22 mouse cellular contexts compared by ENCODE assay signal in genomic region chr7:110651091-110651490, GRCm38 (mm10). TPM values are rescaled to one million over a fixed set of nuclear protein-coding genes. Genes with fewer than 3 reads are reported as not detected.
DNase-seq lines count a peak whose midpoint lies in the region; ATAC-seq lines count a peak whose summit lies in the region.
"Had no signal": no experiment of that assay in that cellular context is flagged by ENCODE, and none has a peak within 500 bp of the region (broad histone marks: within the 10 kb centered on the region; RNA-seq: fewer than 3 reads in every experiment).

No protein-coding gene starts in this region.

- H3K27me3 ChIP-seq in kidney, embryonic 14.5 days (ENCODE audit: control insufficient read depth, insufficient read depth, low read length): no peaks in the 10 kb centered on the region
- H3K27me3 ChIP-seq in kidney, embryonic 16.5 days (ENCODE audit: insufficient read depth, low read length): no peaks in the 10 kb centered on the region
- H3K27me3 ChIP-seq: forebrain, embryonic 13.5 days; limb, embryonic 13.5 days; liver, embryonic 15.5 days; stomach, embryonic 15.5 days had no signal

- no peak overlapping the region for H3K4me3 ChIP-seq in kidney, embryonic 14.5 days (ENCODE audit: low read length)
- no peak overlapping the region for H3K4me3 ChIP-seq in kidney, embryonic 16.5 days (ENCODE audit: low read length)
- H3K4me3 ChIP-seq: embryonic facial prominence, embryonic 10.5 days; forebrain, embryonic 13.5 days; limb, embryonic 13.5 days; liver, embryonic 15.5 days; stomach, embryonic 15.5 days had no signal

- no peaks in the 10 kb centered on the region for H3K4me1 ChIP-seq in kidney, embryonic 14.5 days (ENCODE audit: control insufficient read depth, insufficient read depth, low read length)
- peaks cover 16% of the 10 kb centered on the region for H3K4me1 ChIP-seq in kidney, embryonic 16.5 days (ENCODE audit: insufficient read depth, low read length)
- H3K4me1 ChIP-seq: embryonic facial prominence, embryonic 10.5 days; forebrain, embryonic 13.5 days; limb, embryonic 13.5 days; liver, embryonic 15.5 days had no signal

- peaks cover 6% of the 10 kb centered on the region for H3K9me3 ChIP-seq in kidney, embryonic 14.5 days (ENCODE audit: control insufficient read depth, low read length)
- peaks cover 5% of the 10 kb centered on the region; the same call in 1 of the 2 replicates for H3K9me3 ChIP-seq in kidney, embryonic 16.5 days (ENCODE audit: low read length)
- H3K9me3 ChIP-seq: limb, embryonic 13.5 days; liver, embryonic 15.5 days; stomach, embryonic 15.5 days had no signal

- 72% methylated on average over 6 of the region's 6 CpGs for WGBS in kidney, embryonic 14.5 days
- 63% methylated on average over 6 of the region's 6 CpGs for WGBS in kidney, embryonic 16.5 days

- H3K36me3 ChIP-seq in kidney, embryonic 14.5 days (ENCODE audit: control insufficient read depth, insufficient read depth, low read length): no peaks in the 10 kb centered on the region
- H3K36me3 ChIP-seq in kidney, embryonic 16.5 days (ENCODE audit: insufficient read depth, low read length): no peaks in the 10 kb centered on the region
- H3K36me3 ChIP-seq: embryonic facial prominence, embryonic 10.5 days; limb, embryonic 13.5 days; liver, embryonic 15.5 days; stomach, embryonic 15.5 days had no signal

- no peak overlapping the region for H3K9ac ChIP-seq in kidney, embryonic 14.5 days (ENCODE audit: low read depth, low read length)
- no peak overlapping the region for H3K9ac ChIP-seq in kidney, embryonic 16.5 days (replicated peaks; ENCODE audit: low read length)
- H3K9ac ChIP-seq: forebrain, embryonic 13.5 days; limb, embryonic 13.5 days; liver, embryonic 15.5 days; stomach, embryonic 15.5 days had no signal

- no peak for ATAC-seq in kidney, embryonic 14.5 days (ENCODE audit: low FRiP score, low TSS enrichment)
- ATAC-seq in kidney, embryonic 16.5 days (ENCODE audit: low FRiP score, low TSS enrichment): no peak
- ATAC-seq in erythroid progenitor cell, adult 5-6 weeks (replicated peaks; ENCODE audit: low FRiP score, poor library complexity, severe bottlenecking): no peak
- ATAC-seq: forebrain, embryonic 13.5 days; hindbrain, embryonic 16.5 days had no signal

- DNase-seq in kidney, adult 11 months: peak; percentile 65
- DNase-seq in 3T3-L1 (ENCODE audit: low read depth, low spot score): peak; percentile 93
- peak; percentile 86 for DNase-seq in NIH3T3 (ENCODE audit: low read depth)
- DNase-seq in embryo, embryonic 10.5 days (ENCODE audit: low spot score): no peak
- no peak for DNase-seq in thymus, postnatal 10 days (ENCODE audit: low spot score in 2 of 2)
- DNase-seq: cerebellum, adult 8-10 months; gastrocnemius, postnatal 14 days; heart, adult 18-20 months; lung, postnatal 14 days; right cerebral cortex, postnatal 25 days; thymus, postnatal 14 days had no signal

- H3K27ac ChIP-seq in kidney, embryonic 14.5 days (ENCODE audit: low read depth, low read length): no peak overlapping the region
- H3K27ac ChIP-seq in kidney, embryonic 16.5 days (ENCODE audit: low read length): peak overlapping the region; percentile 20; the same call in 1 of the 2 replicates
- H3K27ac ChIP-seq: embryonic facial prominence, embryonic 10.5 days; forebrain, embryonic 13.5 days; kidney, postnatal 0 days; limb, embryonic 13.5 days; liver, embryonic 15.5 days; stomach, embryonic 15.5 days had no signal

- no peak overlapping the region for H3K4me2 ChIP-seq in kidney, embryonic 14.5 days (replicated peaks; ENCODE audit: low read depth, low read length)
- H3K4me2 ChIP-seq in kidney, embryonic 16.5 days (replicated peaks; ENCODE audit: low read depth, low read length): no peak overlapping the region
- H3K4me2 ChIP-seq: forebrain, embryonic 13.5 days; limb, embryonic 13.5 days; liver, embryonic 15.5 days; stomach, embryonic 15.5 days had no signal

RNA-seq across cellular contexts. Expression of gene Adm, which starts 23.6 kb away (rescaled TPM):
- polyA plus RNA-seq in kidney, embryonic 14.5 days (2014; fragmentation: Nextera tagmentation; extraction: Ambion mirVana): 4.2 and 5.0 TPM in 2 replicates
- 10.1 and 11.4 TPM in 2 replicates for polyA plus RNA-seq in kidney, embryonic 16.5 days (2015; fragmentation: Nextera tagmentation; extraction: Ambion mirVana)
- total RNA-seq in erythroid progenitor cell, adult 5-6 weeks (2015; ENCODE audit: low replicate concordance): not detected in 2 replicates
- total RNA-seq in erythroid progenitor cell, adult 5-6 weeks (2017; ENCODE audit: low replicate concordance): not detected in 2 replicates
- total RNA-seq: hematopoietic stem cell, adult 5-6 weeks had no signal

RNA-seq across cellular contexts. Expression of gene Sbf2, which starts 36.4 kb away (rescaled TPM):
- polyA plus RNA-seq in kidney, embryonic 14.5 days (2014; fragmentation: Nextera tagmentation; extraction: Ambion mirVana): 29.6 and 44.6 TPM in 2 replicates
- polyA plus RNA-seq in kidney, embryonic 16.5 days (2015; fragmentation: Nextera tagmentation; extraction: Ambion mirVana): 32.1 and 36.7 TPM in 2 replicates
- total RNA-seq in erythroid progenitor cell, adult 5-6 weeks (2015; ENCODE audit: low replicate concordance): 10.9 and 15.5 TPM in 2 replicates
- 0.38 and 4.1 TPM in 2 replicates for total RNA-seq in erythroid progenitor cell, adult 5-6 weeks (2017; ENCODE audit: low replicate concordance)

Comparison
In these comparisons a context has a peak if more than half of its experiments do, and no peak if none do; other contexts are left out.
1. DNase-seq: peak in kidney, adult 11 months (single experiment), 3T3-L1 (single experiment) and NIH3T3 (single experiment); none in embryo, embryonic 10.5 days (single experiment) and thymus, postnatal 10 days (0 of 2).